Mouse (Mus musculus): ENCODE measurements around the gene Cplx2. TPM values are rescaled to one million over a fixed set of nuclear protein-coding genes. Genes with fewer than 3 reads are reported as not detected.

Cplx2 gene
- polyA plus RNA-seq (2012; rRNA removed) = 7.5 and 9.3 TPM in 2 replicates

GRCm38 (mm10) chr13:54371049-54371386 is at the start of gene Cplx2:
Cplx2 (plus strand) TSS chr13:54371349.

Other genes starting within 250 kb of the Cplx2 start
- 0.21 and 0.45 TPM in 2 replicates for gene Hrh2, start 179.2 kb upstream of the Cplx2 start, polyA plus RNA-seq (2012; rRNA removed)
- gene Thoc3, start 97.5 kb downstream of the Cplx2 start, polyA plus RNA-seq (2012; rRNA removed) = 30.3 and 38.6 TPM in 2 replicates
- 2.8 and 4.6 TPM in 2 replicates for gene Simc1, start 132.4 kb downstream of the Cplx2 start, polyA plus RNA-seq (2012; rRNA removed)
- 143 and 174 TPM in 2 replicates for gene 4833439L19Rik, start 194.1 kb downstream of the Cplx2 start, polyA plus RNA-seq (2012; rRNA removed)
- 29.1 and 31.1 TPM in 2 replicates for gene Arl10, start 203.7 kb downstream of the Cplx2 start, polyA plus RNA-seq (2012; rRNA removed)
- 6.7 and 9.2 TPM in 2 replicates for gene Nop16, start 218.7 kb downstream of the Cplx2 start, polyA plus RNA-seq (2012; rRNA removed)
- 270 and 271 TPM in 2 replicates for gene Higd2a, start 218.9 kb downstream of the Cplx2 start, polyA plus RNA-seq (2012; rRNA removed)
- 124 and 148 TPM in 2 replicates for gene Cltb, start 240.0 kb downstream of the Cplx2 start, polyA plus RNA-seq (2012; rRNA removed)

All from colon, adult 2 months (tissue).